Comparison of ENCODE assay signal across 7 mouse cellular contexts in the genomic region with DNA sequence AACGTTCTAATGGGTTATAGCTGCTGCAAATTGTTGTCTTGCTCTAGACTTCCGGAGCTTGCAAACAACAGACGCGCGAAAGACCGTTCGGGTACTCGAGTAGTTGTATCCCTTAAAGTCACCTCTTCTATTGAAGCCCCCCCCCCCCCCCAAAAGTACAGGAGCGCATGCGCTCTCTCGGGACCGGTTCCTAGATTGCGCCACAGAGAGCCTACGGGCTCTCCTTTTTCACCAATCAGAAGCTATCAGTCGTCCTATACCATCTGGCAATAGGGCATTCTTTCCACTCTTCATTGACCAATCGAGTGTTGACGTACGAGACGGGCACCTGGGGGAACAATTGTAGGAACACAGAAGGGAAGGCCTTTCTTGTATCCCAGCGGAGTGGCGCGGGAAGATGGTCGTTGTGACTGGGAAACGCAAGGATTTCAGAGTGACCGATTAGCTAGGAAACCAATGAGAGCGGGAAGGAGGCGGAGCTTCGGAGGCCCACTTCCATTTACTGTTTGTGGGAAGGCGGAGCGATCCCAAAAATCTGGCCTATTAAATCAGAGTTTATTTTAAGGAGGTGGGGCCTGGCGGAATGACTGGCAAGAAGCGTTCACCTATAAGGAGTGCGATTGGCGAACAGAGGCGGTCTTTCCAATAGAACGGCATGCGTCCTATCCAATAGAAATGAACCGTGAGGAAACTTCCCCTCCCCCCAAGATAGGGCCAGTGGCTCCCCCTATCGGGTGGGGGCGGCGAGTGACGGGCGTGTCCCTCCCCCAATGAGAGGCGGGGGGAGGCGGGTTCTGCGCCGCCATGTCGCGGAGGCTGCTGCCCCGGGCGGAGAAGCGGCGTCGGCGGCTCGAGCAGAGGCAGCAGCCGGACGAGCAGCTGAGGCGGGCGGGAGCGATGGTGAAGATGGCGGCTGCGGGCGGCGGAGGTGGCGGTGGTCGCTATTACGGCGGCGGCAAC. TPM values are rescaled to one million over a fixed set of nuclear protein-coding genes. Genes with fewer than 3 reads are reported as not detected.
DNase-seq lines count a peak whose midpoint lies in the region; ATAC-seq and TF ChIP-seq lines count a peak whose summit lies in the region.

No protein-coding gene starts in this region.

- peak overlapping the region; percentile 93 for H3K4me3 ChIP-seq in embryonic facial prominence, embryonic 10.5 days
- H3K4me3 ChIP-seq in intestine, postnatal 0 days (ENCODE audit: low read depth, low read length), result peak overlapping the region; percentile 92
- peak overlapping the region; percentile 87 for H3K4me3 ChIP-seq in limb, embryonic 10.5 days
- H3K4me3 ChIP-seq in midbrain, embryonic 13.5 days (replicated peaks), result peak overlapping the region; percentile 81

- peak overlapping the region; percentile 96 for H3K9ac ChIP-seq in intestine, postnatal 0 days (ENCODE audit: low read depth, low read length)
- H3K9ac ChIP-seq in midbrain, embryonic 13.5 days (replicated peaks), result peak overlapping the region; percentile 87

- H3K4me1 ChIP-seq in embryonic facial prominence, embryonic 10.5 days, result peaks cover 48% of the 10 kb centered on the region
- peaks cover 10% of the 10 kb centered on the region; the same call in 1 of the 2 replicates for H3K4me1 ChIP-seq in intestine, postnatal 0 days (replicated peaks; ENCODE audit: control insufficient read depth, insufficient read depth, low read length)
- H3K4me1 ChIP-seq in limb, embryonic 10.5 days, result peaks cover 50% of the 10 kb centered on the region
- H3K4me1 ChIP-seq in midbrain, embryonic 13.5 days (replicated peaks), result peaks cover 48% of the 10 kb centered on the region

- TF ChIP-seq CTCF in intestine, postnatal 0 days (IDR thresholded peaks at IDR 0.05; ENCODE audit: low read depth), result peak; percentile 75

- peak; percentile 90 for ATAC-seq in intestine, postnatal 0 days
- peak; percentile 93 for ATAC-seq in midbrain, embryonic 13.5 days

- peak; percentile 99 for DNase-seq in adrenal gland, postnatal 10 days
- DNase-seq in embryonic facial prominence, embryonic 10.5 days (ENCODE audit: low spot score), result peak; percentile 98
- DNase-seq in gonadal fat pad, adult 2 months (ENCODE audit: low read depth), result peak; percentile 98
- peak; percentile 97 for DNase-seq in limb, embryonic 10.5 days (ENCODE audit: low spot score)
- peak; percentile 99 for DNase-seq in spleen, adult 12 weeks (ENCODE audit: low spot score)

- no peaks in the 10 kb centered on the region for H3K9me3 ChIP-seq in embryonic facial prominence, embryonic 10.5 days
- no peaks in the 10 kb centered on the region for H3K9me3 ChIP-seq in intestine, postnatal 0 days (ENCODE audit: control insufficient read depth)
- no peaks in the 10 kb centered on the region for H3K9me3 ChIP-seq in limb, embryonic 10.5 days (replicated peaks)
- no peaks in the 10 kb centered on the region for H3K9me3 ChIP-seq in midbrain, embryonic 13.5 days

- peaks cover 37% of the 10 kb centered on the region for H3K36me3 ChIP-seq in embryonic facial prominence, embryonic 10.5 days (replicated peaks)
- peaks cover 26% of the 10 kb centered on the region for H3K36me3 ChIP-seq in intestine, postnatal 0 days (ENCODE audit: control insufficient read depth, insufficient read depth)
- peaks cover 37% of the 10 kb centered on the region for H3K36me3 ChIP-seq in limb, embryonic 10.5 days
- peaks cover 32% of the 10 kb centered on the region for H3K36me3 ChIP-seq in midbrain, embryonic 13.5 days

- H3K27ac ChIP-seq in embryonic facial prominence, embryonic 10.5 days (replicated peaks), result peak overlapping the region; percentile 100
- peak overlapping the region; percentile 100 for H3K27ac ChIP-seq in intestine, postnatal 0 days (ENCODE audit: low read depth, low read length)
- peak overlapping the region; percentile 100 for H3K27ac ChIP-seq in limb, embryonic 10.5 days
- H3K27ac ChIP-seq in midbrain, embryonic 13.5 days, result peak overlapping the region; percentile 99

- under 1% methylated on average over 70 of the region's 70 CpGs for WGBS in embryonic facial prominence, embryonic 10.5 days
- whole genome bisulfite sequencing in intestine, postnatal 0 days, result under 1% methylated on average over 70 of the region's 70 CpGs
- WGBS in limb, embryonic 10.5 days, result under 1% methylated on average over 69 of the region's 70 CpGs
- under 1% methylated on average over 64 of the region's 70 CpGs for WGBS in midbrain, embryonic 13.5 days

- H3K27me3 ChIP-seq in embryonic facial prominence, embryonic 10.5 days (replicated peaks; ENCODE audit: low read depth, poor library complexity, severe bottlenecking), result no peaks in the 10 kb centered on the region
- H3K27me3 ChIP-seq in intestine, postnatal 0 days (replicated peaks; ENCODE audit: control insufficient read depth, insufficient read depth, low read length), result no peaks in the 10 kb centered on the region
- no peaks in the 10 kb centered on the region for H3K27me3 ChIP-seq in limb, embryonic 10.5 days (ENCODE audit: low read depth, poor library complexity, severe bottlenecking)
- no peaks in the 10 kb centered on the region for H3K27me3 ChIP-seq in midbrain, embryonic 13.5 days

- H3K4me2 ChIP-seq in intestine, postnatal 0 days (replicated peaks; ENCODE audit: low read depth), result peak overlapping the region; percentile 79
- H3K4me2 ChIP-seq in midbrain, embryonic 13.5 days (replicated peaks), result peak overlapping the region; percentile 95

RNA-seq across cellular contexts. Expression of a gene that starts 2.0 kb away (rescaled TPM):
- 100 to 1,000 TPM; 459 to 528 TPM for total RNA-seq in adrenal gland, postnatal 10 days (2021)
- polyA plus RNA-seq in embryonic facial prominence, embryonic 10.5 days (2016; fragmentation: Nextera tagmentation; extraction: Ambion mirVana), result 325 and 346 TPM in 2 replicates
- 298 and 302 TPM in 2 replicates for polyA plus RNA-seq in gonadal fat pad, adult 2 months (2012; rRNA removed)
- 144 and 152 TPM in 2 replicates for polyA plus RNA-seq in intestine, postnatal 0 days (2015; fragmentation: Nextera tagmentation; extraction: Ambion mirVana)
- polyA plus RNA-seq in limb, embryonic 10.5 days (2016; fragmentation: Nextera tagmentation; extraction: Ambion mirVana), result 335 and 336 TPM in 2 replicates
- 238 and 239 TPM in 2 replicates for polyA plus RNA-seq in midbrain, embryonic 13.5 days (2015; fragmentation: Nextera tagmentation; extraction: Ambion mirVana)

RNA-seq across cellular contexts. Expression of a gene that starts 14.6 kb away (rescaled TPM):
- 1,000 to 10,000 TPM; 1,178 to 1,235 TPM for total RNA-seq in adrenal gland, postnatal 10 days (2021)
- 75.8 and 81.7 TPM in 2 replicates for polyA plus RNA-seq in embryonic facial prominence, embryonic 10.5 days (2016; fragmentation: Nextera tagmentation; extraction: Ambion mirVana)
- 508 and 671 TPM in 2 replicates for polyA plus RNA-seq in gonadal fat pad, adult 2 months (2012; rRNA removed)
- 402 and 426 TPM in 2 replicates for polyA plus RNA-seq in intestine, postnatal 0 days (2015; fragmentation: Nextera tagmentation; extraction: Ambion mirVana)
- polyA plus RNA-seq in limb, embryonic 10.5 days (2016; fragmentation: Nextera tagmentation; extraction: Ambion mirVana), result 69.1 and 90.7 TPM in 2 replicates
- polyA plus RNA-seq in midbrain, embryonic 13.5 days (2015; fragmentation: Nextera tagmentation; extraction: Ambion mirVana), result 69.4 and 71.6 TPM in 2 replicates

RNA-seq across cellular contexts. Expression of a gene that starts 21.6 kb away (rescaled TPM):
- total RNA-seq in adrenal gland, postnatal 10 days (2021), result 1 to 10 TPM; 3.7 to 4.9 TPM
- 2.2 and 2.8 TPM in 2 replicates for polyA plus RNA-seq in embryonic facial prominence, embryonic 10.5 days (2016; fragmentation: Nextera tagmentation; extraction: Ambion mirVana)
- 2.7 and 3.7 TPM in 2 replicates for polyA plus RNA-seq in gonadal fat pad, adult 2 months (2012; rRNA removed)
- polyA plus RNA-seq in intestine, postnatal 0 days (2015; fragmentation: Nextera tagmentation; extraction: Ambion mirVana), result 1.6 and 2.2 TPM in 2 replicates
- 2.7 and 3.0 TPM in 2 replicates for polyA plus RNA-seq in limb, embryonic 10.5 days (2016; fragmentation: Nextera tagmentation; extraction: Ambion mirVana)
- 1.9 and 2.3 TPM in 2 replicates for polyA plus RNA-seq in midbrain, embryonic 13.5 days (2015; fragmentation: Nextera tagmentation; extraction: Ambion mirVana)

RNA-seq across cellular contexts. Expression of a gene that starts 23.3 kb away (rescaled TPM):
- 10 to 100 TPM; 25.9 to 55.7 TPM for total RNA-seq in adrenal gland, postnatal 10 days (2021)
- polyA plus RNA-seq in embryonic facial prominence, embryonic 10.5 days (2016; fragmentation: Nextera tagmentation; extraction: Ambion mirVana), result 4.4 and 4.9 TPM in 2 replicates
- polyA plus RNA-seq in gonadal fat pad, adult 2 months (2012; rRNA removed), result 21.7 and 30.4 TPM in 2 replicates
- polyA plus RNA-seq in intestine, postnatal 0 days (2015; fragmentation: Nextera tagmentation; extraction: Ambion mirVana), result 2,376 and 2,464 TPM in 2 replicates
- 2.7 and 4.1 TPM in 2 replicates for polyA plus RNA-seq in limb, embryonic 10.5 days (2016; fragmentation: Nextera tagmentation; extraction: Ambion mirVana)
- polyA plus RNA-seq in midbrain, embryonic 13.5 days (2015; fragmentation: Nextera tagmentation; extraction: Ambion mirVana), result 4.5 and 5.8 TPM in 2 replicates

RNA-seq across cellular contexts. Expression of a gene that starts 43.1 kb away (rescaled TPM):
- 10 to 100 TPM; 25.1 to 25.3 TPM for total RNA-seq in adrenal gland, postnatal 10 days (2021)
- 55.1 and 55.5 TPM in 2 replicates for polyA plus RNA-seq in embryonic facial prominence, embryonic 10.5 days (2016; fragmentation: Nextera tagmentation; extraction: Ambion mirVana)
- 39.2 and 41.0 TPM in 2 replicates for polyA plus RNA-seq in gonadal fat pad, adult 2 months (2012; rRNA removed)
- polyA plus RNA-seq in intestine, postnatal 0 days (2015; fragmentation: Nextera tagmentation; extraction: Ambion mirVana), result 33.1 and 33.2 TPM in 2 replicates
- polyA plus RNA-seq in limb, embryonic 10.5 days (2016; fragmentation: Nextera tagmentation; extraction: Ambion mirVana), result 50.5 and 63.1 TPM in 2 replicates
- 52.7 and 56.7 TPM in 2 replicates for polyA plus RNA-seq in midbrain, embryonic 13.5 days (2015; fragmentation: Nextera tagmentation; extraction: Ambion mirVana)

Comparison
In these comparisons a context has a peak if more than half of its experiments do, and no peak if none do; other contexts are left out.
1. Peak in every context shown above with its lines: DNase-seq, ATAC-seq, H3K4me3 ChIP-seq and H3K27ac ChIP-seq.